Mouse (Mus musculus) heart, adult 2 months (tissue): ENCODE measurements around the gene Slc10a1. TPM values are rescaled to one million over a fixed set of nuclear protein-coding genes. Genes with fewer than 3 reads are reported as not detected.
"Not testable (repeated sequence)": the region's sequence is repeated elsewhere in the genome, so short reads cannot be mapped to it uniquely, and the experiment has no call there.

Source experiments
- DNase-seq, 2 experiments: peaks; one replicate each; pipeline ENCODE4 v3.0.0; 2021
- H3K27ac ChIP-seq: fragments of 200-600 bp; 2 replicates; pipeline ENCODE4 v1.8.1; 2022
- H3K27me3 ChIP-seq: fragments of 200-500 bp; 2 replicates; pipeline ENCODE4 v1.6.1; 2012; ENCODE audit warnings: mild to moderate bottlenecking, low read length, inconsistent platforms, mixed read lengths; ENCODE audit not compliant: control insufficient read depth, insufficient read depth
- H3K36me3 ChIP-seq: fragments of 200-500 bp; 2 replicates; pipeline ENCODE4 v1.6.1; 2012; ENCODE audit warnings: low read length, inconsistent platforms; ENCODE audit not compliant: control insufficient read depth, insufficient read depth
- H3K4me1 ChIP-seq: fragments of 200-500 bp; 2 replicates; pipeline ENCODE4 v1.6.1; 2011; ENCODE audit warnings: low read length; ENCODE audit not compliant: control insufficient read depth, insufficient read depth
- H3K4me3 ChIP-seq: fragments of 200-600 bp; 2 replicates; pipeline ENCODE4 v1.8.1; 2022
- H3K79me2 ChIP-seq: fragments of 200-500 bp; replicated peaks from 2 replicates; pipeline ENCODE4 v1.6.1; 2012; ENCODE audit warnings: mild to moderate bottlenecking, inconsistent platforms, low read length, moderate library complexity, mixed read lengths; ENCODE audit not compliant: control insufficient read depth, insufficient read depth
- H3K9ac ChIP-seq: fragments of 200-500 bp; 2 replicates; pipeline ENCODE4 v1.6.1; 2012; ENCODE audit warnings: low read depth, mild to moderate bottlenecking, control low read depth, inconsistent platforms, low read length, mixed read lengths
- CTCF ChIP-seq: fragments of 200-600 bp; IDR thresholded peaks from 2 replicates; pipeline ENCODE4 v1.8.1; 2022; ENCODE audit warnings: antibody characterized with exemption, mild to moderate bottlenecking, moderate library complexity
- EP300 ChIP-seq: fragments of 200-500 bp; IDR thresholded peaks from 2 replicates; pipeline ENCODE4 v1.6.1; 2011; ENCODE audit warnings: low read depth, low read length, control low read depth; ENCODE audit not compliant: insufficient read depth
- POLR2A ChIP-seq: fragments of 200-500 bp; IDR thresholded peaks from 2 replicates; pipeline ENCODE4 v1.6.1; 2011; ENCODE audit warnings: mild to moderate bottlenecking, low read depth, low read length, control low read depth; ENCODE audit not compliant: insufficient read depth
- WGBS: fragments of 180-500 bp; shearing (Covaris S2); methylation state at CpG from one replicate; pipeline ENCODE4 v1.1.7; 2018; 5-methylcytosine and 5-hydroxymethylcytosine counted together
- intact Hi-C: fragments of 180-260 bp; cut with DNase I; formaldehyde crosslinking; loops from one replicate; pipeline ENCODE4 v1.15.1; 2025
- polyA plus RNA-seq: library from polyadenylated mRNA; depleted of rRNA; stranded (reverse); fragments of >200 nt; gene quantifications from 2 replicates; pipeline ENCODE4 v1.2.3, GENCODE M21; 2012
- total RNA-seq, 2 experiments: library from RNA; stranded (reverse); gene quantifications; 2 replicates each; pipeline ENCODE4 v1.2.3; 2021

Gene Slc10a1
- total and polyA plus RNA-seq, 3 experiments: not detected

DNA sequence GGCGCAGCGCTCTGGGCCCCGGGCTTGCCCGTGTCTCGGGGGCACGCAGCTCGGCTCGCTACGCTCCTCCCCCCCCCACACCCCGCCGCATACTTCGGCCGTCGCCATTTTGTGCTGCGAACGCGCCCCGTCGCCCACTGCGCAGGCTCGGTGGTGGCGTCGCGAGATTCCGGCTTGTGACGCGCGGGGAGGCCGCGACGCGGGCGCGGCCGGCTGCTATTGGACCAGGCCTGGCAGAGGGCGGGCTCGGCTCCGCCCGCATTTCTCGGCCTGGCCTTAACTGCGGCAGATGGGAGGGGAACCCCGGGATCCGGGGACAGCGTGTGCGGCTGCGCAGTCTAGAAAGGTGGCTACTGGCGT, 22.5 kb downstream of the Slc10a1 start:
- Histone ChIP-seq H3K27ac (peak overlapping the region; percentile 99), H3K9ac (peak overlapping the region; percentile 89), H3K36me3 (peaks cover 35% of the 10 kb centered on the region), H3K27me3 (no peaks in the 10 kb centered on the region), H3K79me2 (no peaks in the 10 kb centered on the region; the same call in 1 of the 2 replicates), H3K4me3 (peak overlapping the region; percentile 97), H3K4me1 (peaks cover 6% of the 10 kb centered on the region)
- WGBS: under 1% methylated on average over 47 of the region's 47 CpGs
- no peak; the same call in 1 of the 2 replicates for TF ChIP-seq POLR2A
- TF ChIP-seq CTCF: no peak
- peak; percentile 9; the same call in 1 of the 2 replicates for TF ChIP-seq EP300
- DNase-seq: peak; percentile 97
- intact Hi-C loops: no loop called here

DNA sequence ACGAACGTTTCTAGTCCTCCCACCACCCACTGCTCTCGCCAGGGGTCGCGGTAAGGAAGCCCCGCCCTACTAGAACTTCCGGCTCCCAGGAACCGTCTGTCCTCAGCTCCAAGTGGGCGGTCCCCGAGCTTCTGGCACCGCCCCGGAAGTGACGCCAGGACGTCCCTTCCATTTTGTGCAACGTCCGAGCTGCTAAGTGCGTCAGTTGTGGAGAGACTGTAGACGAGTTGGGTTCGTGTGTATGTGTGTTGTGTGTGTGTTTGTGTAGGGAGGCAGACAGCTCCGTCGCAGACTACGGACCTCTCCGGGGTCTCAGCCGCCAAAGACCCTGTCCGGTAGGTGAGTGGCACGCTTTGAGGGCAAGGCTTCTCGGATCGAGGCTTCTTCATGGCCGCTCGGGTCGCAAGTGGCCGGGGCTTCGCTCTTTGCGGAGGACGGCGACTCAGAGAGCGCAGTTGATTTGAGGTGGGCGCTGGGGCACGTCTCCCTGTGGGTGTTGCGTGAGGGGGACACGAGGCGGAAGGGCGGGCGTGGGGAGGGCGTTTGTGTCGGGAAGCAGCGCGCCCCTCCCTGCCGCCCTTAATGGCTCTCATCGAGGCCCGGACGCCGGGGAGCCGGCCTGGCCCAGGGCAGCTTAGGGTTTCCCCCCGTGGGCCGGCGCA, 23.0 kb downstream of the Slc10a1 start, which contains the start of gene Srsf5:
Srsf5 (plus strand) TSS at position 171 of the 662 bp plus-strand sequence.
- under 1% methylated on average over 45 of the region's 57 CpGs for WGBS
- Histone ChIP-seq H3K27ac (peak within 1 kb of the TSS; percentile 99), H3K4me3 (peak within 1 kb of the TSS; percentile 97), H3K9ac (peak within 1 kb of the TSS; percentile 89), H3K27me3 (no peaks in the 10 kb centered on the region), H3K79me2 (no peaks in the 10 kb centered on the region; the same call in 1 of the 2 replicates), H3K4me1 (peaks cover 6% of the 10 kb centered on the region), H3K36me3 (peaks cover 30% of the 10 kb centered on the region)
- intact Hi-C loops: no loop called here
- DNase-seq: peak; percentile 98 to 99
- TF ChIP-seq EP300 (peak; percentile 92), CTCF (peak; percentile 64), POLR2A (peak; percentile 100)

DNA sequence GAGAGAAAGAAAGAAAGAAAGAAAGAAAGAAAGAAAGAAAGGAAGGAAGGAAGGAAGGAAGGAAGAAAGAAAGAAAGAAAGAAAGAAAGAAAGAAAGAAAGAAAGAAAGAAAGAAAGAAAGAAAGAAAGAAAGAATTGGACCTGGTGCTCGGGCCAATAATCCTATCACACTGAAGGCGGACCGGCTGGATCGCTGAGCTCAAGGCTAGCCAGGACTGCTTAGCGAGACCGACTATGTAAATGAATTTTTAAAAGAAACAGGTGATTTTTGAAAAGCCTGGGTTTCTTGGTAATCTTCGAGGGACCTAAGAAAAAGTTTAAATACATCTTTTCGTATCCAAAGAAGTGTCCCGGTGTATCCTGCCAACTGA, 23.6 kb downstream of the Slc10a1 start:
- not testable (repeated sequence) for H3K79me2 ChIP-seq, DNase-seq, H3K9ac ChIP-seq, H3K4me1 ChIP-seq, H3K27me3 ChIP-seq
- intact Hi-C loops: loop anchor here (5.0 kb wide), 1 partner anchor 158 kb away; no protein-coding TSS in a partner anchor
- Histone ChIP-seq H3K27ac (peak overlapping the region; percentile 99), H3K4me3 (peak overlapping the region; percentile 97), H3K36me3 (peaks cover 29% of the 10 kb centered on the region)
- under 1% methylated on average over 9 of the region's 9 CpGs for WGBS

DNA sequence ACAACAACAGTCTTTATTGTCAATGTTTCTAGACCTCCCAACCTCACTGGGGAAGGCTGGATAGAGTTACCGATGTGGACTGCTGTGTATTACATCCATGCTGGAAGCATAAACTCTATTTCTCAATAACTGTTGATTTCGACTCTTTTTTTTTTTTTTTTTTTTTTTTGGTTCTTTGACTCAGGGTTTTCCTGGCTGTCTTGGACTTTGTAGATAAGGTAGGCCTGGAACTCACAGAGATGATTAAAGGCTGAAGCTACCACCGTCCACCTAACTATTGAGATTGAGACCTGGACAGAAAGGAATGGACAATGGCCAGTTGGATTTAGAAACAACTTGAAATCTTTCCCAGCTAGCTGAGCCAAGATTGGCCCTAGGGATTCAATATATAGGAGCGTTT, 24.3 kb downstream of the Slc10a1 start:
- H3K9ac ChIP-seq: no peak overlapping the region
- no peaks in the 10 kb centered on the region for H3K27me3 ChIP-seq
- H3K36me3 ChIP-seq: peaks cover 24% of the 10 kb centered on the region
- no peak for DNase-seq
- 77% methylated on average over 4 of the region's 4 CpGs for WGBS
- H3K4me1 ChIP-seq: peaks cover 6% of the 10 kb centered on the region
- H3K27ac ChIP-seq: no peak overlapping the region
- no peak for TF ChIP-seq POLR2A
- TF ChIP-seq EP300: no peak
- no peak for TF ChIP-seq CTCF
- intact Hi-C loops: loop anchor here (5.0 kb wide), 1 partner anchor 157 kb away; no protein-coding TSS in a partner anchor
- no peaks in the 10 kb centered on the region; the same call in 1 of the 2 replicates for H3K79me2 ChIP-seq
- H3K4me3 ChIP-seq: no peak overlapping the region

DNA sequence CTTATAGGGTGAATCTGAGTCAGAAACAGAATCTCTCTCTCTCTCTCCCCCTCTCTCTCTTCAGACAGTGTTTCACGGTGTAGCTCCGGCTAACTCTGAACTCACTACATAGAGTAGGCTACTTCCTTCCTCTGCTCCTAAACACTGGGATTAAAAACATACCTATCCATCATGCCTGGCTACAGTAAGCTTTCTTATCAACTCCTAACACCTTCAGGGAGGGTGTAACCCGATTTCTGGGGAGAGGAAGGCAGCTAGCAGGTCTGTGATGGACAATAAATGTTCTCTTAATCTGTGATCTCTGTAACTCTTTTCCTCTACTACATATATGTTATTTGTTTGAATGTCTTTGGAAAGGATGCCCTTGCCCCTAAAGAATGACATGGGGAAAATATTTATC, 25.1 kb downstream of the Slc10a1 start:
- 53% methylated on average over 3 of the region's 3 CpGs for WGBS
- Histone ChIP-seq H3K36me3 (peaks cover 18% of the 10 kb centered on the region), H3K27me3 (no peaks in the 10 kb centered on the region), H3K4me1 (peaks cover 11% of the 10 kb centered on the region), H3K27ac (no peak overlapping the region), H3K9ac (no peak overlapping the region), H3K4me3 (no peak overlapping the region), H3K79me2 (no peaks in the 10 kb centered on the region; the same call in 1 of the 2 replicates)
- DNase-seq: no peak
- TF ChIP-seq EP300 (no peak), POLR2A (no peak), CTCF (no peak)
- intact Hi-C loops: loop anchor here (5.0 kb wide), 1 partner anchor 156 kb away; no protein-coding TSS in a partner anchor

DNA sequence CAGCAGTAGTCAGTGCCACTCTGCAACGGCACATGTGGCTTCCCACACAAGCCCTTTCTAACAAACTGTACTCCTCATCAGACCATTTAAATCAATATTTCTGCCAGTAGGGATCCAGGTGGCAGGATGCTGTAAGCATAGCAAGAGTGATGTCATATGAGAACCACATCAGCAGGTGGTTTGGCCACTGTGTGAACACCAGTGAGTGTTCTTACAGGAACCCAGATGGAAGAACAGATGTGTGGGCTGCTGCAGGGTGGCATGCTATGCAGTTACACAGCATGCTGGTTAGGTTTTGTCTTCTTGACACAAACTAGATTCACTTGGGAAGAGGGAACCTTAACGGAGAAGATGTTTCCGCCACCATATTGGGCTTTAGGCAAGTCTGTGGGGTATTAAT, 26.6 kb downstream of the Slc10a1 start:
- Histone ChIP-seq H3K36me3 (peaks cover 4% of the 10 kb centered on the region), H3K27ac (no peak overlapping the region), H3K9ac (no peak overlapping the region), H3K4me1 (peaks cover 5% of the 10 kb centered on the region), H3K79me2 (no peaks in the 10 kb centered on the region), H3K4me3 (no peak overlapping the region), H3K27me3 (no peaks in the 10 kb centered on the region)
- 95% methylated on average over 3 of the region's 3 CpGs for WGBS
- no peak for TF ChIP-seq POLR2A
- TF ChIP-seq EP300: no peak
- TF ChIP-seq CTCF: no peak
- intact Hi-C loops: loop anchor here (5.0 kb wide), 1 partner anchor 155 kb away; no protein-coding TSS in a partner anchor
- no peak for DNase-seq
